Mouse (Mus musculus): ENCODE data around the gene Zfand2b. TPM values are rescaled to one million over a fixed set of nuclear protein-coding genes. Genes with fewer than 3 reads are reported as not detected.

Zfand2b gene
- polyA plus RNA-seq, 1 experiment from 2014 or later, result 33.6 TPM

DNA sequence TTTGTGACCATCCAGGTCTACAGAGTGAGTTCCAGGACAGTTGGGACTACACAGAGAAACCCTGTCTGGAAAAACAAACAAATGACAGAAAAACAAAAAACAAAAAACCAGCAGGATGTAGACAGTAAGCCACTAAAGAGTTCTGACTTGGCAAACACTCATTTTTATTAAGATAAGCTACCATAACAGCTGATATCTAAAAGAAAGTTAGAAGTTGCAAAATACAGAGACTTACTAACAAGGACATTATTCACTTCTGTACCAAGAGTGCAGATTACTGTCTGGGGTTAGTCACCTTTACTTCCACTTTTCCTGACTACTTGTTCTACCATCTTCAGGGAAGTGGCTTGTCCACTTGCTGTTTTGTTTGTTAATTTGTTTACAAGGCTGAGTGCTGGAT lies 9.5 kb upstream of the Zfand2b start:
- ATAC-seq (ENCODE audit: low FRiP score) (no peak), DNase-seq (ENCODE audit: low spot score, missing footprints) (no peak)
- Histone ChIP-seq H3K9ac (ENCODE audit: low read length) (no peak overlapping the region), H3K36me3 (ENCODE audit: control insufficient read depth, insufficient read depth, low read length) (no peaks in the 10 kb centered on the region), H3K4me2 (no peak overlapping the region), H3K4me3 (ENCODE audit: low read depth, low read length) (no peak overlapping the region), H3K27ac (ENCODE audit: low read depth, low read length) (no peak overlapping the region), H3K4me1 (ENCODE audit: control insufficient read depth, insufficient read depth, low read length) (no peaks in the 10 kb centered on the region), H3K9me3 (ENCODE audit: control insufficient read depth, low read length) (no peaks in the 10 kb centered on the region), H3K27me3 (ENCODE audit: control insufficient read depth, insufficient read depth, low read length) (no peaks in the 10 kb centered on the region)

DNA sequence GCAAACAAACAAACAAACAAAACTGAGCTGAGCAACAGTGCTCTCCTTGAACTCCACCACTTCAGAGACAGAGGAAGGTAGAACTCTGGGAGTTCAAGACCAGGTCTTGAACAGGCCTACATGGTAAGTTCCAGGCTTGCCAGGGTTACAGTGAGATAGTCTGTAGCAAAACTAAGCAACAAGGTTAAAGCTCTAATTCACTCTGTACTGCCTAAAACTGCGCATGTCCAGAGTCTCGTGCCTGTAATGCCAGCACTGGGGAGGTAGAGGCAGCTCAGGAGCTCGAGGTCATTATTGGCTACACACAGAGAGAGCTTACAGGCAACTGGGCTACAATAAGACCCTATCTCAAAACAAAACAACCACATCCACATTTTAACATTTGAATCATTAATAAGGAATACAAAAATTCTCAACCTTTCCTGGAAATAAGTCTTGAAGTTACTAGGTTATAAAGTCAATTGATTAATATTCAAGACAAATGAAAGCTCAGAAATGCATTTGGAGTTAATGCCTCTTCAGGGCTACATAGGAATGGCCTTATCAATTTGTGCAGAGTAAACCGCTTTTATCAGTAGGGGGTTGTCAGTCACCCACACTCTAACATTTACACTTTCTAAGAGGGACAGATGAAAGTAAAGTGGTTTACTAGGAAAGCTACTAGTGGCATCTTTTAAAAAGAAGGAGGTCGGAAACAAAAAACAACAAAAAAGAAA lies 8.7 kb upstream of the Zfand2b start:
- H3K4me3 ChIP-seq (ENCODE audit: low read depth, low read length), result no peak overlapping the region
- H3K9ac ChIP-seq (ENCODE audit: low read length), result no peak overlapping the region
- H3K36me3 ChIP-seq (ENCODE audit: control insufficient read depth, insufficient read depth, low read length), result no peaks in the 10 kb centered on the region
- ATAC-seq (ENCODE audit: low FRiP score) (no peak), DNase-seq (ENCODE audit: low spot score, missing footprints) (no peak)
- H3K4me2 ChIP-seq, result no peak overlapping the region
- 74% methylated on average over 5 of the region's 5 CpGs for WGBS
- H3K27ac ChIP-seq (ENCODE audit: low read depth, low read length), result no peak overlapping the region
- H3K4me1 ChIP-seq (ENCODE audit: control insufficient read depth, insufficient read depth, low read length), result no peaks in the 10 kb centered on the region
- H3K9me3 ChIP-seq (ENCODE audit: control insufficient read depth, low read length), result no peaks in the 10 kb centered on the region
- H3K27me3 ChIP-seq (ENCODE audit: control insufficient read depth, insufficient read depth, low read length), result no peaks in the 10 kb centered on the region

DNA sequence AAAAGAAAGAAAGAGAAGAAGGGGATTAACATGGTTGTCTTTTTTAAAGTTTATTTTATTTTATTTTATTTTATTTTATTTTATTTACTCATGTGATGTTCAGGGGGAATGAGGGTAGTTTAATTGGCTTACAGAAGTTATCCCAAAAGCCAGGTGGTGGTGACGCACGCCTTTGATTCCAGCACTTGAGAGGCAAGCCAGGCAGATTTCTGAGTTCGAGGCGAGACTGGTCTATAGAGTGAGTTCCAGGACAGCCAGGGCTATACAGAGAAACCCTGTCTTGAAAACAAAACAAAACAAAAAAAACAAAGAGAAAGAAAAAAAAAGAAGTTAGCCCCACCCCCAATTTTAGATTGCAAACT lies 8.2 kb upstream of the Zfand2b start:
- no peak for ATAC-seq (ENCODE audit: low FRiP score)
- DNase-seq (ENCODE audit: low spot score, missing footprints), result no peak
- 83% methylated on average over 4 of the region's 4 CpGs for WGBS
- Histone ChIP-seq H3K9me3 (ENCODE audit: control insufficient read depth, low read length) (no peaks in the 10 kb centered on the region), H3K4me1 (ENCODE audit: control insufficient read depth, insufficient read depth, low read length) (no peaks in the 10 kb centered on the region), H3K9ac (ENCODE audit: low read length) (no peak overlapping the region), H3K27ac (ENCODE audit: low read depth, low read length) (no peak overlapping the region), H3K36me3 (ENCODE audit: control insufficient read depth, insufficient read depth, low read length) (no peaks in the 10 kb centered on the region), H3K4me2 (no peak overlapping the region), H3K4me3 (ENCODE audit: low read depth, low read length) (no peak overlapping the region), H3K27me3 (ENCODE audit: control insufficient read depth, insufficient read depth, low read length) (no peaks in the 10 kb centered on the region)

DNA sequence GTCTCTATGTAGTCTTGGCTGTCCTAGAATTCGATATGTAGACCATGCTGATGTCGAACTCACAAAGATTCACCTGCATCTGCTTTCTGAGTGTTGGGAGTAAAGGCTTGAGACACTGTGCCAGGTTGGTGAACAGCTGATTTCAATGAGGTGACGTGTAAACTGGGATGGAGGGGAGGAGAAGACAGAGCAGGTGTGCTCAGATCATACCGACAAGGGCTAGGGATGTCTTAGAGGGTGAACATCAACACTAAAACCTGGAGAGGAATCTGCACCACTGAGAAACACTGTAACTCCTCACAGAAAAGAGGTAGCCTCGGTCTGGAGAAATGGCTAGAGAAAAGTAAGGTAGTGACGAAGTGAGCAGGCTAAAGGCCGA lies 364 bp upstream of the Zfand2b start:
- Histone ChIP-seq H3K4me3 (ENCODE audit: low read depth, low read length) (peak overlapping the region; percentile 66), H3K27ac (ENCODE audit: low read depth, low read length) (no peak overlapping the region; the same call in 1 of the 2 replicates), H3K27me3 (ENCODE audit: control insufficient read depth, insufficient read depth, low read length) (no peaks in the 10 kb centered on the region), H3K36me3 (ENCODE audit: control insufficient read depth, insufficient read depth, low read length) (peaks cover 6% of the 10 kb centered on the region; the same call in 1 of the 2 replicates), H3K9ac (ENCODE audit: low read length) (peak overlapping the region; percentile 63; the same call in 1 of the 2 replicates), H3K4me2 (peak overlapping the region; percentile 59), H3K4me1 (ENCODE audit: control insufficient read depth, insufficient read depth, low read length) (peaks cover 8% of the 10 kb centered on the region), H3K9me3 (ENCODE audit: control insufficient read depth, low read length) (no peaks in the 10 kb centered on the region)
- peak; percentile 53; the same call in 1 of the 2 replicates for ATAC-seq (ENCODE audit: low FRiP score)
- 10% methylated on average over 7 of the region's 7 CpGs for WGBS
- DNase-seq (ENCODE audit: low spot score, missing footprints), result no peak

DNA sequence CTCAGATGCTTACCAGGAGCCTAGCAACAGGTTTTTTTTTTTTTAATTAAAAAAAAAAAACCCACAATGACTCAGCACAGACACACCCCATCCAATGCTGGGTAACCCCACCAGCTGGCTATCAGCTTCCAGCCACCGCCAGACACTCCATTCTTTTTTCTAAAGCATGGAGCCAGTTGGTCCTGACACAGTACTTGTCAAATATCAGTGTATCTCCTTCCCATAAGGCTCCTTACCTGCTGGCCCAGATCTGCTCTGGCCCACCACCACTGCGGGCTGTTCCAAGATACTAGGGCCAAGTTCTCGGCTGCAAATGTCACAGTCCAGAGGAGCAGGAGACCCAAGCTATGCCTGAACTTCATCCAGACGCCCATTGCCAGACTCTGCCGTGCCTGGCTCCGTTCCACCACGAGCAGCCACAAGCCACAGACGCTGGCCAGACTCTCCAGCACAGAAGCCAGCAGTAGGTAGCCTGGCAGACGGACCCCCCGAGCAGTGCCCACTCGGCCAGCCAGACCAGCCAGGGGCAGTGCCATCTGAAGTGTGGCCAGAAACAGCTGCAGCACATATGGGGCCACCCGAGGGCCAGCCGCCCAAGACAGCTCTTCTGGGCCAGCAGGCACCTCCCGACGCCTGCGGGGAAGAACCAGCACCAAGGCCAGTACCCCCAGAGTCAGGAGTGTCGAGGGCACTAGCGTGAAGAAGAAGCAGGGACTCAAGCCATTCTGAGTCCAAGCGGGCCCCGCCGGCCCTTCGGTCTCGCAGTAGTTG lies 11.1 kb downstream of the Zfand2b start:
- no peak; the same call in none of the 2 replicates for ATAC-seq (ENCODE audit: low FRiP score)
- Histone ChIP-seq H3K9ac (ENCODE audit: low read length) (peak overlapping the region; percentile 63), H3K27ac (ENCODE audit: low read depth, low read length) (peak overlapping the region; percentile 36; the same call in 1 of the 2 replicates), H3K4me1 (ENCODE audit: control insufficient read depth, insufficient read depth, low read length) (peaks cover 16% of the 10 kb centered on the region), H3K9me3 (ENCODE audit: control insufficient read depth, low read length) (no peaks in the 10 kb centered on the region), H3K4me2 (peak overlapping the region; percentile 99), H3K4me3 (ENCODE audit: low read depth, low read length) (peak overlapping the region; percentile 58), H3K27me3 (ENCODE audit: control insufficient read depth, insufficient read depth, low read length) (no peaks in the 10 kb centered on the region), H3K36me3 (ENCODE audit: control insufficient read depth, insufficient read depth, low read length) (peaks cover 11% of the 10 kb centered on the region; the same call in 1 of the 2 replicates)
- DNase-seq (ENCODE audit: low spot score, missing footprints), result no peak
- WGBS, result 11% methylated on average over 23 of the region's 23 CpGs

DNA sequence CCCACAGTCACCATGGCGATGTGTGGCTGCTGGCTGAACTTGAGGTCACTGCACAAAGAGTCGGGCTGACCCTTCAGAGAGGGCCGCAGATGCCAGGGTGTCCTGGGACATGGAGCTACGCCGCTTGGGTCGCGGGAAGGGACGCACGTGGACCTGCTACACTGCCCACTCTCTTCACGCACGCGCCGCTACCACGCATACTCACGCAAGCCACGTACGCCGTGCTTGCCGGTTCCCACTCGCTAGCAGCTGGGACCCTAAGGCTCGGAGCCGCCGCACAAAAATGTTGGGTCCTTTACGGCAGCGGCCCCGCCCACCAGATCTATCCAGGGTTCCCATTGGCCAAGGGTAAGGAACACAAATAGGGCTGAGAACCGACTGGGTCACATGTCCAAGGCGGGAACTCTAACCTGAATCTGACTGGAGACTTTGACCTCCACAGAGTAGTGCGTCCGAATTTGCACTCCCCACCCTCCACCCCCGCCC lies 11.7 kb downstream of the Zfand2b start, which contains the start of gene Abcb6:
Gene Abcb6, minus strand, starts transcription at position 288 of the 486 bp plus-strand sequence.
- Histone ChIP-seq H3K9ac (ENCODE audit: low read length) (peak within 1 kb of the TSS; percentile 63), H3K9me3 (ENCODE audit: control insufficient read depth, low read length) (no peaks in the 10 kb centered on the region), H3K4me3 (ENCODE audit: low read depth, low read length) (peak within 1 kb of the TSS; percentile 58), H3K36me3 (ENCODE audit: control insufficient read depth, insufficient read depth, low read length) (peaks cover 8% of the 10 kb centered on the region; the same call in 1 of the 2 replicates), H3K4me1 (ENCODE audit: control insufficient read depth, insufficient read depth, low read length) (peaks cover 16% of the 10 kb centered on the region), H3K4me2 (peak within 1 kb of the TSS; percentile 99), H3K27ac (ENCODE audit: low read depth, low read length) (peak within 1 kb of the TSS; percentile 36; the same call in 1 of the 2 replicates), H3K27me3 (ENCODE audit: control insufficient read depth, insufficient read depth, low read length) (no peaks in the 10 kb centered on the region)
- ATAC-seq (ENCODE audit: low FRiP score) (peak; percentile 93), DNase-seq (ENCODE audit: low spot score, missing footprints) (peak; percentile 98)
- under 1% methylated on average over 31 of the region's 31 CpGs for WGBS

DNA sequence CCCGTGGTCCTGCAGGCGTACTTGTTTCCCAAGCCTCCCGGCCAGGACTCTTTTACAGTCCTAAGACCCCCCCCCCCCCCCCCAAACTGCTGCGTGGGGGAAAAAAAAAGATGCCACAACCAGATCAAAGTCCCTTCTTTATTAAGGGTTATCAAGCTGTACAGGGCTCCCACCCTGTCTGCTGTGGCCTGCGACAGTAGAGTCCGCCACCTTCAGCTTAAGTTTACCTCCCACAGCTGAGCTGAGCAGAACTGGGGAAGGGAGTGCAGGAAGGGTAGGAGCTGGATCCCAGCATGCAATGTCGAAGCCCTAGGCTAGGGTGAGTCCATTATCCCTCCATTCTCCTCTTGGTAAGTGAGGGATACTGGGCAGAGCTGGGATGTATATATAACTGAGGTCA lies 12.3 kb downstream of the Zfand2b start:
- Histone ChIP-seq H3K36me3 (ENCODE audit: control insufficient read depth, insufficient read depth, low read length) (peaks cover 11% of the 10 kb centered on the region; the same call in 1 of the 2 replicates), H3K9ac (ENCODE audit: low read length) (0 out of 2 replicates have a peak overlapping the region, but pooled peaks have one; percentile 30), H3K27ac (ENCODE audit: low read depth, low read length) (no peak overlapping the region), H3K9me3 (ENCODE audit: control insufficient read depth, low read length) (no peaks in the 10 kb centered on the region), H3K4me2 (peak overlapping the region; percentile 99), H3K27me3 (ENCODE audit: control insufficient read depth, insufficient read depth, low read length) (no peaks in the 10 kb centered on the region), H3K4me1 (ENCODE audit: control insufficient read depth, insufficient read depth, low read length) (peaks cover 16% of the 10 kb centered on the region), H3K4me3 (ENCODE audit: low read depth, low read length) (peak overlapping the region; percentile 58)
- DNase-seq (ENCODE audit: low spot score, missing footprints) (no peak), ATAC-seq (ENCODE audit: low FRiP score) (no peak)
- WGBS, result 40% methylated on average over 7 of the region's 7 CpGs

DNA sequence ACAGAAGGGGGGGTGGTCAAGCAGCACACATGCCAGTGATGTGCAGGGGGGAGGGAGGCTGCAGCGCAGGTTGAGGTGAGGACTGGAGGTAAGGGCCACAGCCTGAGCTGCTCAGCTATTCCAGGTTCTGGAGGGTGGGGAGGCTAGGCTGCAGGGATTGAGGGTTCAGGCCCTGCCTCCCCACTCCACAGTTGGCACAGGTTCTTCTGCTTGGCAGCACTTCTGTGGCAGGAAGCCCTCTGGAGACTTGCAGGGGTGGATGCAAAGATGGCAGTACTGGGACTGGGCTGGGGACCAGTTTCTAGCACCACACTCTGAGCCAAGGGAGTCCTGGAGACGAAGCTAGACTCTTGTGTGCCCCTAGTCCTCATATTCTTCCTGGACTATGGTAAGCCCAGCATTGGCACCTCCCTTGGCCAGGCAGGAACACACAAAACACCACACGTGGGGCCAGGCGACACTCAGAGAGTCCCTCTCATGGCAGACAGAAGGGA lies 13.0 kb downstream of the Zfand2b start:
- no peak overlapping the region for H3K27ac ChIP-seq (ENCODE audit: low read depth, low read length)
- H3K4me1 ChIP-seq (ENCODE audit: control insufficient read depth, insufficient read depth, low read length), result peaks cover 16% of the 10 kb centered on the region
- DNase-seq (ENCODE audit: low spot score, missing footprints) (no peak), ATAC-seq (ENCODE audit: low FRiP score) (no peak)
- no peak overlapping the region for H3K9ac ChIP-seq (ENCODE audit: low read length)
- H3K9me3 ChIP-seq (ENCODE audit: control insufficient read depth, low read length), result no peaks in the 10 kb centered on the region
- H3K4me2 ChIP-seq, result no peak overlapping the region
- no peaks in the 10 kb centered on the region for H3K27me3 ChIP-seq (ENCODE audit: control insufficient read depth, insufficient read depth, low read length)
- H3K36me3 ChIP-seq (ENCODE audit: control insufficient read depth, insufficient read depth, low read length), result peaks cover 11% of the 10 kb centered on the region; the same call in 1 of the 2 replicates
- WGBS, result 84% methylated on average over 4 of the region's 4 CpGs
- H3K4me3 ChIP-seq (ENCODE audit: low read depth, low read length), result no peak overlapping the region

DNA sequence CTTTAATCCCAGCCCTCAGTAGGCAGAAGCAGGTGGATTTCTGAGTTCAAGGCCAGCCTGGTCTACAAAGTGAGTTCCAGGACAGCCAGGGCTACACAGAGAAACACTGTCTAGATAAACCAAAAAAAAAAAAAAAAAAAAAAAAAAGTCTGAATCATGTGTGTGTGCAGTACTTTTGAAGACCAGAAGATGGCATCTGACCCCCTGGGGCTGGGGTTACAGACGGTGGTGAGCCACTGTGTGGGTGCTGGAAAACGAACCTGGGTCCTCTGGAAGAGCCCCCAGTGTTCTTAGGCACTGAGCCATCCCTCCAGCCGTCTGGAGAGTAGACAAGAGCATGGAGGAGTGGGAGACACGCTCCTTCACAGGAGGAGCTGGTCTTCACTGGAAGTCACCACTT lies 13.7 kb downstream of the Zfand2b start:
- 78% methylated on average over 4 of the region's 4 CpGs for WGBS
- DNase-seq (ENCODE audit: low spot score, missing footprints) (no peak), ATAC-seq (ENCODE audit: low FRiP score) (no peak)
- Histone ChIP-seq H3K4me2 (no peak overlapping the region), H3K9me3 (ENCODE audit: control insufficient read depth, low read length) (no peaks in the 10 kb centered on the region), H3K4me1 (ENCODE audit: control insufficient read depth, insufficient read depth, low read length) (peaks cover 16% of the 10 kb centered on the region), H3K36me3 (ENCODE audit: control insufficient read depth, insufficient read depth, low read length) (peaks cover 11% of the 10 kb centered on the region; the same call in 1 of the 2 replicates), H3K4me3 (ENCODE audit: low read depth, low read length) (no peak overlapping the region), H3K9ac (ENCODE audit: low read length) (no peak overlapping the region), H3K27ac (ENCODE audit: low read depth, low read length) (no peak overlapping the region), H3K27me3 (ENCODE audit: control insufficient read depth, insufficient read depth, low read length) (no peaks in the 10 kb centered on the region)
